Mouse (Mus musculus) brain, embryonic 14.5 days (tissue): ENCODE data around the gene Kctd14. TPM values are rescaled to one million over a fixed set of nuclear protein-coding genes. Genes with fewer than 3 reads are reported as not detected.
"Not testable (repeated sequence)": the region's sequence is repeated elsewhere in the genome, so short reads cannot be mapped to it uniquely, and the experiment has no call there.

Experiments
- DNase-seq: peaks from one replicate; pipeline ENCODE4 v3.0.0-alpha.2; 2011; ENCODE audit warnings: low read depth
- CTCF ChIP-seq: fragments of 200-500 bp; IDR thresholded peaks from 2 replicates; pipeline ENCODE4 v1.5.1; 2012; ENCODE audit warnings: inconsistent platforms, mild to moderate bottlenecking, moderate library complexity, borderline replicate concordance; ENCODE audit not compliant: insufficient read depth, insufficient read length; ENCODE audit errors: extremely low read depth
- POLR2A ChIP-seq: fragments of 200-500 bp; IDR thresholded peaks from 2 replicates; pipeline ENCODE4 v1.6.1; 2012; ENCODE audit warnings: mild to moderate bottlenecking, inconsistent platforms, borderline replicate concordance; ENCODE audit not compliant: poor library complexity, insufficient read depth, insufficient read length, severe bottlenecking; ENCODE audit errors: extremely low read depth
- polyA plus RNA-seq: library from polyadenylated mRNA; depleted of rRNA; stranded (reverse); fragments of >200 nt; gene quantifications from 2 replicates; pipeline ENCODE4 v1.2.3, GENCODE M21; 2012; rRNA removed

Kctd14 gene
- 1.3 and 1.6 TPM in 2 replicates for polyA plus RNA-seq

- DNase-seq, result not testable (repeated sequence)
Observed at GRCm38 (mm10) chr7:97451023-97451422, at the start of gene Kctd14. Gene Kctd14 (plus strand): TSS chr7:97451323.

GRCm38 (mm10) chr7:97407145-97407544, 44.0 kb upstream of the Kctd14 start:
- no peak for DNase-seq
- TF ChIP-seq POLR2A (no peak), CTCF (no peak)

DNA sequence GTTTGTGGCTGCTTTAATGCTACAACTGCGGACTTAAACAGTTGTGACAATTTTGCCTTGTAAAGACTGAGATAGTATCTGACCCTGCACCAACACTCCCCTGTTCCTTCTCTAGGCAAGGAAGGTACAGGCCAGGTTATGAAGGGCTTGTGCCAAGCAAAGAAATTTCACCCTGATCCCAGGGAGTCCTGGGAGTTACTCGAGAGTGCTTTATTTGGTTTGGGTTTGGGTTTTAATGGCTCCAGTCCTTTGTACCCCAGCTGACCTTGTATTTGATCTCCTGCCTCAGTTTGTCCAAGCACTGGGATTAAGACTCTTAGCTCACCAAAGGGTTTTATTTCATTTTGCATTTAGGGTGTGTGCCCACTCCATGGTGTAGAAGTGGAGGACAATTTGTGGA, 40.0 kb upstream of the Kctd14 start:
- no peak for DNase-seq
- TF ChIP-seq CTCF (no peak), POLR2A (no peak)

DNA sequence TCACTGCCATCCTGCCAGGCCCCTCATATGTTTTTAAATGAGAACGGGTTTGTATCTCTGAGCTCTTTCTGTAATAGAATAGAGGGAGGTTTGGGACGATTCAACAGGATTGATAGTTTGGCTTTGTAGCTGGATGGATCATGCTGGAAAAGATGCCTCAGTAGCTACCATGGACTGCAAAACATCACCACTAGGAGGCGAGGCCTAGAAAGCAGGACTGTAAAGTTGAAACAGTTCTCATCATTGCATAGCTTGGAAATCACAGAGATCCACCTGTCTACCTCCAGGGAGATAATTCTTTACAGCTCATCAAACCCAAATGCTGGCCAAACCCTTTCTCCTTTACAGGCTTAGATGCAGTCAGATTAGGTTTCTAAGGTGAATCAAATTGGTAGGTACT, 39.5 kb upstream of the Kctd14 start:
- TF ChIP-seq CTCF, result peak; percentile 42; the same call in 1 of the 2 replicates
- TF ChIP-seq POLR2A, result no peak
- no peak for DNase-seq

- no peak for DNase-seq
- TF ChIP-seq CTCF (no peak), POLR2A (no peak)
Observed at GRCm38 (mm10) chr7:97413981-97414380, 37.1 kb upstream of the Kctd14 start.

DNA sequence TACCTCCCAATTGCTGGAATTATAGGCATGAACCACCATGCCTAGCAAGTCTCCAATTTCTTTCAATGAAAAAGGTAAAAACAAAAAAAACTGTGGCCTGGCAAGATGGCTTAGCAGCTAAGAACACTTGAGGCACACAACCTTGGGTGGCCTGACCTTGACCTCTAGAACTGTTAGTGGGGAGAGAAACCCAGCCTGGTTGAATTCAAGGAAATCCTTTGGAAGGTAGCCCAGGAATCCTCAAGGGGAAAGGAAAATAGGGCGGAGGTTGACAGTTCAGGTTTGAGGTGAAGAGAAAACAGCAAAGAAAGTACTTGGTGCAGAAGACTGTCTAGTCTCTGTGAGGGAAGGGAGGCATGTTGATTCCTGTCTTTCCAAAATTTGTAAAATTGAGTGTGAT, 36.7 kb upstream of the Kctd14 start:
- DNase-seq, result no peak
- TF ChIP-seq POLR2A (no peak), CTCF (no peak)

DNA sequence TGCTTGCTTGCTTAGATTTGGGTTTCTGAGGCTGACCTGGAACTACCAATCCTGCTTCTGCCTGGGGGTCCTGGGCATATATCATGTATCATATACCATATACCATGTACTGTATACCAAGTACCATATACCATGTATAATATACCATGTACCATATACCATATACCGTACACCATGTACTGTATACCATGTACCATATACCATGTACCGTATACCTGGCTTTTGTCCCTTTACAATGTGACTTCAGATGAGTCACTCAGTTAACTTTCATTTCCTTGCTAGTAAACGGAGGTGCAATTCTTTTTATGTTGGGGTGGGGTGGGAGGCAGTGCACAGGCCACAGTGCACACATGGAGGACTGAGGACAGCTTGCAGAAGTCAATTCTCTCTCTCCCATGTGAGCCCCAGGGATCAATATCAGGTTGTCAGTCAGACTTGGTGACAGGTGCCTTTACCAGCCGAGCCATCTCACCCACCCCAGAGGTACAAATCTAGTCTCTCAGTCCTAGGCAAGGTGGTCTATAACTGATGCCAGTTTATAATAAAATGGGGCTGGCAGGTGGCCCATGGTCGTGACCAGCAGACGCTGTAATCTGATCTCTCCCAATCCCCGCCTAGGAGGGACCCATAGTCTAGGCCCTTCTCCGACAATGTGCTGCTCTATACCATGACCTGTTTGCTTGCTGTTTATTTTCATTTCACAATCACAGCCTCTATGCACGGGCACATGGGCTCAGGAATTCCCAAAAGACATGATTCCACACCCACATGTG, 36.0 kb upstream of the Kctd14 start:
- TF ChIP-seq POLR2A (no peak), CTCF (no peak)
- no peak for DNase-seq

- TF ChIP-seq CTCF, result no peak
- no peak for TF ChIP-seq POLR2A
- DNase-seq, result no peak
Observed at GRCm38 (mm10) chr7:97416473-97416872, 34.6 kb upstream of the Kctd14 start.

DNA sequence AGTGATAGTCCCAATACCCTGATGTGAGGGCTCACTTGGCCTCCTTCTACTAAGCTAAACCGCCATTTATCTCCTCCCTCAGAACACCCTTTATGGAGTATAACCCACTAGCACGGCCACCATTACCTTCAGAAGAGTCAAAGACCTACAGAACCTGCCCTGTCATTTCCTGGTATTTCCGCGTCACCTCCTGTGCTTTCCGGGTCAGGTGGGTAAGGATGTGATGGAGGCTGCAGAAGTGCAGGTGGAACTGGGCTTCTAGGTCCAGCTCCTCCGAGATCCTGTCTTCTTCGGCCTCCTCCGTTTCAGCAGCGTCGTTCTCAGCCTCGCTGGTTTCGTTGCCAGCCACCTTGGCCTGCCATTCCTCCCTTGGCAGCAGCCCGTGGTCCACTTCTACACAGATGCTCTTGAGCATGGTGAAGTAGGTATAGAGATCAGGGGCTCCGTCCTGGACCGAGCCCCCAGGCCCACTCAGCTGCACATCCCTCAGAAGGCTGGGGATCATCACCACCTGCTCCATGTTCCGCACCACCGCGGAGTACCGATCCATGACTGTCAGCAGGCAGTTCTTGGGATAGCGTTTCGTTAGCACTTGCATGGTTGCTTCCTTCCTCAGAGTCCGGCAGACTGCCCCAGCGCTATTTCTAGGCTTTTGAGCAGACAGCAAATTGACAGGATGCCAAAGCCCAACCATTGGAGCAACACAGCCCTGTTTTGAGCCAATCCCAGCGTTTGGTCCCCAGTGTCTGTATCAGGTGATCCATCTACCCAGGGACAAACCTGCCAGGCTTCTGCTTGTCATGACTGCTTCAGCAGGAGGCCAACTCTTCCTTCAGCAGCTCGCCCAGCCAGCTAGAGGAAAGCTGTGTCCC, 34.0 kb upstream of the Kctd14 start, which contains the start of gene Thrsp:
Thrsp (minus strand) TSS at position 825 of the 872 bp plus-strand sequence.
- peak; percentile 84 for DNase-seq
- TF ChIP-seq POLR2A, result no peak
- no peak for TF ChIP-seq CTCF

DNA sequence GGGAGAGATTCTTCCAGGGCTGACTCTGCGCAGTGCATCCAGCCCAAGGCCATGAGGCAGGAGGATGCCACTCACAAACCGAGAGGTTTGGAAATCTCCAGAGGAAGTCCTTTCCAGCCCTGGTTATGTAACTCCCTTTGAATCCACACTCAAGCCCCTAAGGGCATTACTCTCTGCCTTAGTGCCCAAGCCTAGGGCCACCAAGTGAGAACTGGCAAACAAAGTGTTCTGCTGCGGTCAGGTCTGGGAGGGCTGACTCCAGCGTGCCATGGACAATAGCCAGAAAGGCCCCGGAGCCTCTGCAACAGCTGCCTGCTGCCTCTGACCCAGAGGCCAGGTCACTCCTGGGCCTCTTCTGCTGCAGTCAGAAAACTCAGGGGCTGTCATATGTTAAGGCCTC, 32.4 kb upstream of the Kctd14 start:
- no peak for DNase-seq
- TF ChIP-seq POLR2A (no peak), CTCF (no peak)

GRCm38 (mm10) chr7:97419163-97419562, 32.0 kb upstream of the Kctd14 start:
- no peak for TF ChIP-seq CTCF
- TF ChIP-seq POLR2A, result no peak
- no peak for DNase-seq
